Mouse (Mus musculus) bone marrow, adult 2 months (tissue): ENCODE data around the gene Hif3a.

Experiments
- CTCF ChIP-seq: fragments of 200-500 bp; IDR thresholded peaks from 2 replicates; pipeline ENCODE4 v1.5.1; 2011; ENCODE audit warnings: low read length, control low read depth; ENCODE audit not compliant: control insufficient read depth, insufficient read depth
- POLR2A ChIP-seq: fragments of 200-500 bp; IDR thresholded peaks from 2 replicates; pipeline ENCODE4 v1.6.1; 2011; ENCODE audit warnings: low read depth, mild to moderate bottlenecking, control low read depth, low read length, borderline replicate concordance; ENCODE audit not compliant: control insufficient read depth

- TF ChIP-seq POLR2A: no peak
- no peak for TF ChIP-seq CTCF
Observed at GRCm38 (mm10) chr7:17050491-17050890, 11.7 kb downstream of the Hif3a start.
